Mouse (Mus musculus) urinary bladder, postnatal 14 days (tissue): ENCODE measurements around the gene Evpl.

ENCODE experiments used
- DNase-seq: peaks from one replicate; pipeline ENCODE4 v3.0.0; 2021; ENCODE audit warnings: low spot score

Gene Evpl

DNA sequence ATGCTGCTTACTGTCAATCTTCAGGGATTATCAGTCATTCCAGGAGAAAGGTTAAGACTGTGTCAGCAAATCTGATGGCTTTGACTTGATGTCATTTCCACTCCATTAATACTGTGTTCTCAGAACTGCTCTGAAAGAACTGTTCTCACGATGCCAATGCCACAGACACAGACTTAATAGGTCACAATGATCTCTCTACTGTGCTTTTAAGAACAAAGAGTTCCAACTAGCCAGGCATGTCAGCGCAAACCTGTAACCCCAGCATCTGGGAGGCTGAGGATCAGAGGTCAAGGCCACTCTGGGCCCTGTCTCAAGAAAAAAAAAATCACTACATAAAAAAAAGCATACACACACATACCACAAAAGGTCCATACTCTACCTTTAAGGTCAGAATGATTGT is 65.9 kb downstream of the Evpl start:
- no peak for DNase-seq
